Mouse (Mus musculus) Patski (cell line): Measurements from ENCODE around the gene Glul. TPM values are rescaled to one million over a fixed set of nuclear protein-coding genes. Genes with fewer than 3 reads are reported as not detected.

Experiments
- ATAC-seq: fragments of 100-300 bp; one replicate; pipeline ENCODE4 v1.8.0; 2021
- CTCF ChIA-PET: fragments of 350-600 bp; sonication (Branson Sonifier 250); formaldehyde crosslinking; loops from one replicate; lab custom pipeline; 2022; ENCODE audit warnings: inconsistent platforms; lab: Charles Lee
- POLR2A ChIA-PET: fragments of 350-600 bp; sonication (Branson Sonifier 250); formaldehyde crosslinking; loops from one replicate; lab custom pipeline; 2022; ENCODE audit warnings: antibody characterized with exemption, inconsistent platforms; lab: Charles Lee
- DNase-seq: peaks from one replicate; pipeline ENCODE4 v3.0.0-alpha.2; 2011; ENCODE audit warnings: low read depth, low spot score
- H3K27me3 ChIP-seq: fragments of 371-371 bp; one replicate; pipeline ENCODE4 v1.5.1; 2021
- CTCF ChIP-seq: fragments of 100-300 bp; IDR thresholded peaks from one replicate; pipeline ENCODE4 v1.5.1; 2021
- in situ Hi-C: fragments of 300-500 bp; cut with MboI; formaldehyde crosslinking; loops from 3 replicates; pipeline ENCODE4 v1.11.1; 2018; ENCODE audit warnings: low pct_unique_long_range_greater_than_20kb, mixed read lengths
- polyA plus RNA-seq: library from polyadenylated mRNA; unstranded; gene quantifications from one replicate; pipeline ENCODE4 v1.2.3, GENCODE M21; 2021

The Glul gene
- polyA plus RNA-seq, 1 experiment from 2014 or later = 60.5 TPM

- no peak for TF ChIP-seq CTCF
- in situ Hi-C loops = no loop called here
- POLR2A ChIA-PET = no interaction called here
- ATAC-seq (no peak), DNase-seq (no peak)
- H3K27me3 ChIP-seq = no peaks in the 10 kb centered on the region
- CTCF ChIA-PET = no interaction called here
These were observed 9.6 kb downstream of the Glul start for GRCm38 (mm10) chr1:153909213-153909962.

DNA sequence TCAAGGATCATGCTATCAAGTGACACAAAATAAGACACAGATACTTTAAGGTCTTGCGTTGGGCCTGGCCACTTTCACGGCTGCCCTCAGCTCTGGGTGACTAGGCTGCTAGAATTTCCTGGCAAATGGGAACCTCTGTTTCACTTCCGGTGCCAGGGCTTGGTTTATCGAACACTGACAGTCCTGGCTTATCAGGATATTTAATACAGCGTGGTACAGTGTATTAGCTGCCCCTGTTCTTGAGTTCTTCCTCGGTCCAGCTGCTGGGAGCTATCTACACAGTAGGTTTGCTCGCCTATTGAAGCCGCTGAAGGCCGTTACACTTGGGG lies 10.2 kb downstream of the Glul start:
- no peak for TF ChIP-seq CTCF
- POLR2A ChIA-PET = no interaction called here
- DNase-seq = no peak
- H3K27me3 ChIP-seq = no peaks in the 10 kb centered on the region
- in situ Hi-C loops = loop anchor here (10.0 kb wide), 1 partner anchor 175 kb away; no protein-coding TSS in a partner anchor
- no peak for ATAC-seq
- CTCF ChIA-PET = interaction anchor here (1.3 kb wide), 1 partner anchor 121 kb away, joined by 4 read pairs; no protein-coding TSS in a partner anchor

DNA sequence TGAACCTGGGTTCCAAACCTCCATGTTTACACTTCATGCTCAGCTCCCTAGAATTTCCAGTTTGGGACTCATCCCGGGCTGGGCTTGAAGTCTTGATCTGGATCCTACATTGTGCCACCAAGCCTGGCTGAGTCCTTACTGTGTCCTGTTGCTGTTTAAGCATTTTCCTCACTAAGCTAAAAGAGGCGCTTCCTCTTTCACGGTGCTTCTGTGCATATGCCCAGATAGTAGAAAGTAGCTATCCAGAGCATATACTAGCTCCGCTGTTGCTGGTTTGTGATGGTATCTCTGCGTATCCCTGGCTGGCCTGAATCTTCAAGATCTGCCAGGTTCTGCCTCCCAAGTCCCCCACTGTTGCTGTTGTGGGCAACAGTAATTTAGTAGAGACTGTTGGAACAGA lies 10.7 kb downstream of the Glul start:
- no peak for TF ChIP-seq CTCF
- no peak for DNase-seq
- ATAC-seq = no peak
- ChIA-PET POLR2A (no interaction called here), CTCF (interaction anchor here (1.3 kb wide), 1 partner anchor 121 kb away, joined by 4 read pairs; no protein-coding TSS in a partner anchor)
- no peaks in the 10 kb centered on the region for H3K27me3 ChIP-seq
- in situ Hi-C loops = loop anchor here (10.0 kb wide), 1 partner anchor 174 kb away; no protein-coding TSS in a partner anchor

DNA sequence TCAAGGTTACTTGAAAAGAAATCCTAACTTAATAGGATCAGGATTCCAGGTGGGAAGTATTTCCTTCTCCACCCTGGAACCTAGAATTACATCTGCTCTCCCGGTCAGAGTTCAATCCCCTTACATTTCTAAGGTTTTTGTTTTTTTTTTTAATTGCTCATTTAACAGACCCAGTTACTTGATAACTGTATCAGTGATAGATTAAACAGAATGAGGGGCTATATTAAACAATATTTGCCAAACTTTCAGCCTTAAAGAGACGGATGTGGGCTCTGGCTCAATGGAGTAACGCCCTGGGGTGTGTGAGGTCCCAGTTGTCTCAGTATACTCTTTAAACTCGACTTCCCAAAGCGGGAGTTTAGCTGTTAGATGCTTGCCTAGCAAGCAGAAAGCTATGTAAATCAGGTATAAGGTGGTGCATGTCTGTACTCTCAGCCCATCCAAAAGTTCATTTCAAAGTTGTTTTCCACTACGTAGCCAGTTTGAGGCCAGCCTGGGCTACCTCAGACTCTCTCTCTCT lies 11.6 kb downstream of the Glul start:
- in situ Hi-C loops = loop anchor here (10.0 kb wide), 1 partner anchor 173 kb away; no protein-coding TSS in a partner anchor
- DNase-seq (no peak), ATAC-seq (no peak)
- H3K27me3 ChIP-seq = no peaks in the 10 kb centered on the region
- no peak for TF ChIP-seq CTCF
- CTCF ChIA-PET = interaction anchor here (1.3 kb wide), 1 partner anchor 120 kb away, joined by 4 read pairs; no protein-coding TSS in a partner anchor
- POLR2A ChIA-PET = interaction anchor here (1.0 kb wide), 1 partner anchor 12 kb away, joined by 3 read pairs; no protein-coding TSS in a partner anchor

DNA sequence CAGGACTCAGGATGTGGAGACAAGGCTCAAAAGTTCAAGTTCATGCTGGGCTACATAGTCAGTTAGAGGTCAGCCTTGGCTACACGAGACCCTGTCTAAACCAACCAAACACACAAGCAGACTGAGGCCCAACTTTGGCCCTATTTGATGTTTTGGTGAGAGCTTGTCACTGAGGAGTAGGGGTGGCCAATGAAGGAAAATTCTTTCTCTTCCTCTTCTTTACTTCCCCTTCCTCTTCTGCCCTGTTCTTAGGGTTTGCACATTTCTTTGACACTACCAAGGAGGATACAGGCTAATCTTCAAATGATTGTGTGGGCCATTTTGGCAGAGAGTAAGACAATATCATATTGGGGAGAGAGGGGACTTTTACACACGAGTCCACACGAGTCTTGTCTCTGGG lies 14.1 kb downstream of the Glul start:
- ATAC-seq (no peak), DNase-seq (no peak)
- CTCF ChIA-PET = no interaction called here
- TF ChIP-seq CTCF = no peak
- in situ Hi-C loops = loop anchor here (10.0 kb wide), 1 partner anchor 171 kb away; no protein-coding TSS in a partner anchor
- POLR2A ChIA-PET = no interaction called here
- peaks cover 3% of the 10 kb centered on the region for H3K27me3 ChIP-seq

DNA sequence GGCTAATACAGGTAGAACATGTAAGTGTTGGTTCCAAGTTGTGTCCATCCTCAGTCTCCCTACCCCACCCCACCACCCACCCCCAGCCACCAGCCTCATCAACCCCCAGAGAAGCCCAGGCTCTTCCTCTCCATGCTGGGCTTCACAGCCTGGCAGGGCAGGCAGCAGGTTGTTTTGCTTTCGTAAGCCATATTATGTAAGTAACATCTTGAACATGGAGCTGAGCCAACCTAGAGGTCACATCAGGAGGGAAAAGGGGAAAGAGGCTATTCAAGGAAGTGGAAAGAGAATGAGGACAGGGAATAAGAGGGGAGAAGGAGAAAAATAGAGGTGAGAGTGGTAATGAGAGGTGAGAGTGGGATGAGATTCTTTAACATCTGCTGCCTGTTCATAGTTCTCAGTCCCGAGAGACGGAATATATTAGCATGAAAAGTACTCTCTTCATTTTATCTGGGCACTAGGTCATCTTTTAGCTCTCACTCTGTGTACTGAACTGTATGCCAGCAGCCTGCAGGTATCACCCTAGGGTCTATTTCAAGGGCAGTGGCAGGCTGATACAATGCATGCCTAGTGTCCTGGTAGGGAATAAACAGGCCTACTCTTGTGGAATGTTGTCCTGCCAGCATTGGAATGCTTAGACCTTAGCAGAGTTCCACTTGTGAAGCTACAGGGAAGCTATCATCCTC lies 18.9 kb downstream of the Glul start:
- POLR2A ChIA-PET = no interaction called here
- DNase-seq = no peak

DNA sequence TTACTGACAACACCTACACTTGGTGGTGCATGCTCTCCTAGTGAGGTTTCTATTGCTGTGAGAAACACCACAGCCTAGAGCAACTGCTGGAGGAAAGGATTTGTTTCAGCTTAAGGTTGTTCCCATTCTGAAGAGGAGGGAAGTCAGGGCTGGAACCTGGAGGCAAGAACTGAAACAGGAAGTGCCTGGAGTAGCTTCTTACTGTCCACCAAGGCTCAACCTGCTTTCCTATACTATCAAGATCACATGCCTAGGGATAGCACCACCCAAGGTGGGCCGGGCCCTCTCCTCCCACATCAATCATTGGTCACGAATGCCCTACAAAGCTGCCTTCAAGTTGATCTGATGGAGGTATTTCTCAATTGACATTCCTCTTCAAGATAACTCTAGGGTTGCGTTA lies 21.9 kb downstream of the Glul start:
- no peak for TF ChIP-seq CTCF
- H3K27me3 ChIP-seq = peaks cover 16% of the 10 kb centered on the region
- in situ Hi-C loops = no loop called here
- no peak for ATAC-seq
- CTCF ChIA-PET = no interaction called here
- no peak for DNase-seq
- POLR2A ChIA-PET = no interaction called here

More for the DNA sequence above, 18.9 kb downstream of the Glul start:
- in situ Hi-C loops = loop anchor here (10.0 kb wide), 1 partner anchor 166 kb away; no protein-coding TSS in a partner anchor
- peaks cover 16% of the 10 kb centered on the region for H3K27me3 ChIP-seq
- ATAC-seq = no peak
- no peak for TF ChIP-seq CTCF
- CTCF ChIA-PET = interaction anchor here (0.9 kb wide), 1 partner anchor 19 kb away, joined by 3 read pairs; no protein-coding TSS in a partner anchor

DNA sequence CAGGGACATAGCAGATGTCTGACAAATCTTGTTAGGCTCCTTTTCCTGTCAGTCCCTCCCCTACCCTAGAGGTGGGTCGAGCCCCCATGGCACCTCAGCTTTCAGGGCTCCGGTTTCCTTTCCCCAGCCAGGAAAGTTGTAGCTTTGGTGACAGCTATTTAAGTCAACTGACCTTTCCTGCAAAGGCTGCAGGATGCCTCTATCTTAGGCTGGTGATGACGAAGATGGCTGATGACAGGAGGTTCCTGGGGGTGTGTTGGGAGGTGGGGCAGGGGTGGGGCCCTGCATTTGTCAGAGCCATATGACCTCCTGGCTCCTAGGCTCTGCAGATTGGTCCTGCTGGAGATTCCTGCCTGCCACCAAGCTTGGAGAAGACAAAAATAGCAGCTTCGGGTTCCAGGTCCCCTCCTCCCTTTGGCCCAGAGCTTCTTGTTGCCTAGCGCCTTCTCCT lies 22.9 kb downstream of the Glul start:
- ATAC-seq = no peak
- CTCF ChIA-PET = no interaction called here
- DNase-seq = no peak
- peaks cover 13% of the 10 kb centered on the region for H3K27me3 ChIP-seq
- POLR2A ChIA-PET = interaction anchor here (0.7 to 1.5 kb wide), 2 partner anchors 11 to 23 kb away, joined by 3 to 4 read pairs; partner anchors contain the start of gene Glul
- in situ Hi-C loops = no loop called here
- TF ChIP-seq CTCF = no peak

DNA sequence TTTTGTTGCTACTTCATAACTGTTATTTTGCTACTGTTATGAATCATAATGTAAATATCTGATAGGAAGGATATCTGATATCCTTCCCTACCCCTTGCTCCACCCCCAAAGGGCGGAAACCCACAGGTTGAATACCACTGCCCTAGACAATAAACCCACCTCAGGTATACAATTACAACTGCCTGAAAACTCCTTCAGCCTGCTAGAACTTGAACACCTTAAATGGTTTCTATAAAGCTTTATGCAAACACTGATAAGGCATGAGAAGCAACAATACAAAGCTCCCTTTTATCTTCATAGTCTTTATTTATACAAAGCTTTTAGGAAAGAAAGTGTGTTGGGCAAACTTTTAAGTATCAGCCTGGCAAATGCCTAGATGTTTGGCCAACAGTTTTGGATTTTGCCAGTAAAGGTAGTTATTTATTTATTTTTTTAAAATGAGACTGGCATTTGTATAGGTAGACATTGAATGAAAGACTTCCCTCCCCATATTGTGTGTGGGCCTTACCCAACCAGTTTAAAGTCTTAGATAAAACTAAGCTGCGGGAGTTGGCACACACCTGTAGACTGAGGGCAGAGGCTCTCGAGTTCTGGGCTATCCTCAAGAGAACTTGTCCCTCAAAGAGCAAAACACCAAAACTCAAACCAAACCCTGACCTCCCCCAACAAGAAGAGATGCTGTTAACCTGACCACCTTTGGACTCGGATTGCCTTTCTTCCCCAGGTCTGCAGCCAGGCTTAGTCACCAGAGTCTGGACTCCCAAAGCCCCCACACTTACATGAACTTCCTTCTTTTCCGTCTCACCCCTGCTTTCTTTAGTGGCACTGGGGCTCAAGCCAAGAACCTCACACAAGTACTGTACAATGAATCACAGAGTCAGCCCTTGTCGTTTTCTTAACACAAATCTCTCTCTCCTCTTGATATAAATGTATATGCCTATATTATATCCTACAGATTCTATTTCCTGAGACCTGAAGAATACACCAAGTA lies 24.9 kb downstream of the Glul start:
- TF ChIP-seq CTCF = no peak
- peaks cover 13% of the 10 kb centered on the region for H3K27me3 ChIP-seq
- CTCF ChIA-PET = interaction anchor here (0.7 to 1.3 kb wide), 2 partner anchors 10 to 160 kb away, joined by 3 to 4 read pairs; no protein-coding TSS in a partner anchor
- in situ Hi-C loops = no loop called here
- ATAC-seq = no peak
- no peak for DNase-seq
- POLR2A ChIA-PET = interaction anchor here (1.5 kb wide), 1 partner anchor 13 kb away, joined by 3 read pairs; no protein-coding TSS in a partner anchor

DNA sequence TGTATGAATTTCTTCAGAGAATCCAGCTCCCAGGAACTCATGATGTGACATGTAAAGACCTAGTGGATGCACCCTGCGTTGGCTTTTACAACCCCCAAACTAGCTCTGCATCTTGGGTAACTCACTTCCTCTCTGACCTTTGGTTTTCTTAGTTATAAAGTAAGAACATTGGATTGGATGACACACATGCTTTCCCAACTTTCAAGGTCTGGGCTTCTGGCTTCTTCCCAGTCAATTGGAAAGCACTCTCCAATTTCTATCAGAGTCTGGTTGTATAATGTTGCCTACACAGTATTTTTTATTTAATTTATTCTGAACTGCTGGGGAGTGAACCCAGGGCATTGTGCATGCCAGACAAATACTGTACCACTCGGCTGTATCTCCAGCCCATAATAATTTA lies 30.7 kb downstream of the Glul start:
- CTCF ChIA-PET = no interaction called here
- H3K27me3 ChIP-seq = peaks cover 6% of the 10 kb centered on the region
- POLR2A ChIA-PET = no interaction called here
- in situ Hi-C loops = no loop called here
- no peak for DNase-seq
- ATAC-seq = no peak
- TF ChIP-seq CTCF = no peak
